Mouse (Mus musculus) cerebellum, adult 11 months (tissue): Measurements from ENCODE around the gene Tns1.

ENCODE experiments used
- DNase-seq: peaks from one replicate; pipeline ENCODE4 v3.0.0; 2022

Gene Tns1

GRCm38 (mm10) chr1:73979214-73979613 is 145.0 kb downstream of the Tns1 start:
- DNase-seq: peak; percentile 13

- no peak for DNase-seq
These were observed 145.7 kb downstream of the Tns1 start for GRCm38 (mm10) chr1:73978576-73978975.

- no peak for DNase-seq
These were observed 150.3 kb downstream of the Tns1 start for GRCm38 (mm10) chr1:73973992-73974391.

- DNase-seq: no peak
These were observed 151.5 kb downstream of the Tns1 start for GRCm38 (mm10) chr1:73972726-73973125.

GRCm38 (mm10) chr1:73970161-73970730 is 154.0 kb downstream of the Tns1 start:
- no peak for DNase-seq

- DNase-seq: no peak
These were observed 155.3 kb downstream of the Tns1 start for GRCm38 (mm10) chr1:73968712-73969511.

- DNase-seq: no peak
These were observed 157.6 kb downstream of the Tns1 start for GRCm38 (mm10) chr1:73966411-73967238.

- DNase-seq: no peak
These were observed 160.0 kb downstream of the Tns1 start for GRCm38 (mm10) chr1:73964151-73964743.

- no peak for DNase-seq
These were observed 160.6 kb downstream of the Tns1 start for GRCm38 (mm10) chr1:73963626-73964025.

- no peak for DNase-seq
These were observed 161.4 kb downstream of the Tns1 start for GRCm38 (mm10) chr1:73962668-73963371.

GRCm38 (mm10) chr1:73962049-73962448 is 162.2 kb downstream of the Tns1 start:
- DNase-seq: no peak

GRCm38 (mm10) chr1:73959758-73960157 is 164.5 kb downstream of the Tns1 start:
- no peak for DNase-seq

GRCm38 (mm10) chr1:73959344-73959743 is 164.9 kb downstream of the Tns1 start:
- no peak for DNase-seq

GRCm38 (mm10) chr1:73958210-73958983 is 165.9 kb downstream of the Tns1 start:
- no peak for DNase-seq

GRCm38 (mm10) chr1:73957428-73957827 is 166.8 kb downstream of the Tns1 start:
- no peak for DNase-seq

GRCm38 (mm10) chr1:73956320-73956719 is 167.9 kb downstream of the Tns1 start:
- no peak for DNase-seq

- no peak for DNase-seq
These were observed 168.9 kb downstream of the Tns1 start for GRCm38 (mm10) chr1:73955259-73955842.

GRCm38 (mm10) chr1:73954614-73955013 is 169.6 kb downstream of the Tns1 start:
- DNase-seq: no peak

GRCm38 (mm10) chr1:73954015-73954408 is 170.2 kb downstream of the Tns1 start:
- no peak for DNase-seq

GRCm38 (mm10) chr1:73953317-73954014 is 170.8 kb downstream of the Tns1 start:
- DNase-seq: no peak

- no peak for DNase-seq
These were observed 171.7 kb downstream of the Tns1 start for GRCm38 (mm10) chr1:73952598-73952997.
